Mouse (Mus musculus): ENCODE data around the gene Rln1. TPM values are rescaled to one million over a fixed set of nuclear protein-coding genes. Genes with fewer than 3 reads are reported as not detected.

Rln1 gene
- total RNA-seq, 2 experiments from 2014 or later, result 2.1 to 2.8 TPM

DNA sequence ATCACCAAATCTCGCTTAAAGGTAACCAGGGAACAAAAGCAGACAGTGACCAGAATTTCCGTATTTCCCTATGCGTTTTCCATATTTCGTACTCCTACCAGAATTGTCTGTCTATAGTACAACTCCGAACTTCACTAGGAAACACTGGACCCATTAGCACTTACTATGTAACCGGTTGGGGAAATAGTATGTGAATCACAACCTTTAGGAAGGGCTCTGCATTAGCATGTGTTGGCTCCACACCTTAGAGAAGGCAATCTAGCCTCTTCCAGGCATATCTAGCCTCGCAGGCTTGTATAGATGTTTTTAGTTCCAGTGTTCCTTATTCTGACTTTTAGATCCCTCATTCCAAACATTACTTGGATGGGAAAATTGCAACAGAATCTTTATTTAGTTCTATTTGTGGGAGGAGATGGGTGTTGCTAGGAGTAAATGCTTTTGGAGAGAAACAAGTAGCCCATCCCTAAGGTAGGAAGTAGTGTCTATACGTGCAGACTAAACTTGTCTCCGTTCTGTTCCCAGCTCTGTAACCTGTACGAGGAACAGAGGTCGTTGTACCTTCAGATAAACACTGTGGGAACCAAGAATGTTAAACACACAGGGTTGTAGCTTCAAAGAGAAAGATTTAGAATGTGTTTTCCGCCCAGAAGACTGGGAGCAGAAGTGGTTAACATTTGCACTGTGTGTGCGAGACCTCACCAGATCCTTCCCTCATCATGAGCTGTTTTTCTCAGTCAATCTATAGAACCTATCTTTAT, 27.9 kb upstream of the Rln1 start:
- DNase-seq (ENCODE audit: low spot score in 2 of 2), result no peak

DNA sequence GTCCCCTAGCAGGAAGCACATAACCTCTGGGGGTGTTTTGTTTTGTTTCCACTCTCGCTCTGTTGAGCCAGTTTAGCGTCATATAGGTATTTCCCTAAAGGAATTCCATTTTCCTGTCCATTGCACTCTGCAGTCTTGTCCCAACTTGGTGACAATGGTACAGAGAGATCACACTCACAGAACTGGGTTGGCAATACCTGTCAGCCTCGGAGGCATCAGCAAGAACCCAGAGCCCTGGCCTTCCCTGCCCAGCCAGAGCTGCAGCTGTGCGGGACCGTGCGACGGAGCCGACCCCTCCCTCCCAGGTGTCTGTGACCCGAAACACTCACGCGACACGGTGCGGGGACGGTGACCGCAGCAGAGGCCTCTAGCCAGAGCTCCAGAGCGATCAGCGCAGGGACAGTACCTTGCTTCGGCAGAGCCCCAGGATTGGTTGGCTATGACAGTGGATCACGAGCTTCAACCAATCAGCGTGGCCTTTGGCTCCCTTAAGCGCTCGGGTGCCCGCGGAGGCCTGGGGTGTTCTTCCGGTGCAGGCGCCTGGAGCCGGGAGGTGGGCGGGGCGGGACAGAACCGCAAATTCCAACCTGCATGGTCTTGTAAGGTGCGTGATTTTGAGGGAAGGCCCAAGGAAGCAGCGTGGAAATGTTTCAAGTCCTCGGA, 27.1 kb upstream of the Rln1 start:
- DNase-seq (ENCODE audit: low spot score in 2 of 2), result peak; percentile 86 to 95

DNA sequence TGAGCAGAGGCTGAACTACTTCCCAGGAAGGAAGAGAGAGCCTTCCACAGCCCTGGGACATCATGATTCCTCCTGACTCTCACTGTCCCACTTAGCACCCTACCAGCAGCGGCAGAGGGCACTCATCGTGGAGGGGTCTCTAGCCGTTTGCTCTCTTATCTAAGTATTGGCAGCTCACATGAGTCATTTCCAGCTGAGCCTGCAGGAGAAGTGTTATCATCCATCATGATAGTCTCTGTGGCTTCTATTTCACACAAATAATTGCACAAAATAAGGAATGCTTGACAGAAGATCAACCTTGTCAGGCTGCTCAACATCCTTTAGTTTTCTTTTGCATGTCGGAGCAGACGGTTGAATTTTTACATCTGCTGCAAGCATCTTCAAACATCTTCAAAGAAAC, 25.8 kb upstream of the Rln1 start:
- no peak for DNase-seq (ENCODE audit: low spot score in 2 of 2)

DNA sequence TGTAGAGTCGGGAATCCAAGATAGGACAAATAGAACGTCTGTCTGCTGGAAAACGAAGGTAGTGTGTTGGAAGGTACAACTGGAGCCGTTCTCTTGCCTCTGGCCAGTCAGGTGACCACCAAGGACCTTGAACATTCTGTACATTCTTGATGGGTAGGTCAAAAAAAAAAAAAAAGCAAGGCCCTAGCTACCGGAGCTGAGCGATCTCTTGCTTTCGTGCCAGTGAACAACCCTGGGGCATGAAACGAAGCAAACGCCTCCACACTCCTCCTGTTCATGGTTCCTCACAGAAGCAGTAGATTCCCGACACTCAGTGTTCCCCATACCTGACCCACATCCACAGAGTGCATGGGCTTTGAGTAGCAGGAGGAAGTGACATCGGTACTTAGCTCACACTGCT, 21.8 kb upstream of the Rln1 start:
- no peak for DNase-seq (ENCODE audit: low spot score in 2 of 2)

DNA sequence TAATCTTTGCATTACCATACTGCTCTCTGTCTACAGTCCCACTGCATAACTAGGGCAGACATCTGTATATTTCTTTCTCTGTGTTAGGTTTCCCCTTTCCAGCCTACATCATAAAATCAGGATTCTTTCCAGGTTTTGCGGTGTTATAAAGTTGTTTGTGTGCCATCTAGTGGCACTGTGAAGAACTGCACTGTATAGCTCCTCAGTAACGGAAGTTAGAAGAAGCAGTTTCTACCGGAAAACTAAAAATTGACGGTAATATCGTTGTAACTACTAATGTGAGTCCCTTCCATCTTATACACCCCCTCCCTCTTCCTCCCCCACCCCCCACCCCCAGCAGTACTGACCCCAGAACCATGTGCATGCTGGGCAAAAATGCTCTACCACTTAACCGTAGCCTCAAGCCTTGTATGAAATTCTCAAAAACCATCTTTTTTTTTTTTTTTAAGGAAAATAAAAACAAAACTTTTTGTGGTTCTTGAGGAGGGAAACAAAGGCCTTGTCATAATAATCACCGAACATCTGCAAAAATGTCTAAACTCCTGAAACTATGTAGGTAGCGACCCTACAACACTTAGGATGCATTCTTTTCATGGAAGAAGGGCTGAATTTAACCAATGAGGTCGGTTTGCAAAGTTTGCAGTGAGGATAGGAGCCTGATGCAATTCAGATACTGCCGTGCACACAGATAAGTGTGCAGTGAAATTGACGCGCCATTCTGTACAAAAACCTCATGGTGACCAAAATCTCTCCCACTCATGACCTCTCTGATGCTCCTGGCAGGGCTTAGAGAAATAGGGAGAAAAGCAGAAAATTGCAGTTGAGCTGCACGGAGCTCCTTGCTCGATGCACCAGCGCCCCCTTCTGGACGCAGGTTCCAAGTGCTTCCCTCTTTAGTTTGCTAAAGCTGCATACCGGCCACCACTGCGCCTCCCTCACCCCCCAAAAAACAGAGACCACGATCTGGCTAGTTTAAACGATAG, 20.7 kb upstream of the Rln1 start:
- DNase-seq (ENCODE audit: low spot score in 2 of 2), result peak; percentile 82 to 84

DNA sequence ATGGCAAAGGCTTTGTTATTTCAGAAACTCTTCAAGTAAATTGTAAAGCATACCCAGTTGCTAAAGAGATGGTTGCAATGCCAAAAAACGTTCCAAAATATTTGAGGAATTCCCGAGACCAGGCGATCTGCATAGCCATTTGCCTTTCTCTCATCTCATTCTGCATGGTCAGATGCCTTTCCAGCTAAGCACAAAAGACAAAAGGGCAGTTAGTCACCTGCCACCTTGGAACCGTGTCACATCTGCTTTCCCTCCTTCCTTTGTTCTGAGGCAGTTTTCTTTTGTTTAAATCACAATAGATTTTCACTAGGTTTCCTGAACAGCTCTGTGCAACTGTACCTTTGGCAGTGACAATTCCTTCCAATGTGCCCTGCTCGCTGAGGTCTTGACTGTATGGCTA, 16.5 kb upstream of the Rln1 start:
- no peak for DNase-seq (ENCODE audit: low spot score in 2 of 2)

DNA sequence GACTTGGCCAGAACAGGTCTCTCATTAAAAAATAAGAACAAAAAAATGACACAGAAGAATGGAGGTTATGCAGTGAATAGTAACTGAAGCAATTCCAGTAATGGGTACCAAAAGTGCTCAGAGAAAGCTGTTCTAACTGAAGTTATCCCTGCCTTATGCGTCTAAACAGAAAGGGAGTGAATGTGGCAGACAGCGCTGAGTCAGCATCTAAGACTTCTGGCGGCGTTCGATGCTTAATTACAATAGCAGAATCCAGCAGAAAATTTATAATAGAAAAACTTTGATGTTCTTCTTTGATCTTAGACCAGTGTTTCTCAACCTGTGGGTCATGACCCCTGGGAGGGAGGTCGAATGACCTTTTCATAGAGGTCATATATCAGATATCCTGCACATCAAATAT, 11.2 kb upstream of the Rln1 start:
- no peak for DNase-seq (ENCODE audit: low spot score in 2 of 2)

DNA sequence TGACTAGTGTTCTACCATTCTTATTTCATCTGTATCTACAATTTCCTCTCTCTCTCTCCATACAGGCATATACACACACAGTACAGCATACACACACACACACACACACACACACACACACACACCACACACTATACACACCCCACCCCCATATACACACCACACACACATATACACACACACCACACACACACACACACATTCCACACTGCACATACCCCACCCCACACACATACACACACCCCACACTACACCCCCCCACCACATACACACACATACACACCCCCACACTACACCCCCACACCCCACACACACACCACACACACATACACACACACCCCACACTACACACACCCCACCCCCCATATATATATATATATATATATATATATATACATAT, 10.4 kb upstream of the Rln1 start:
- DNase-seq (ENCODE audit: low spot score in 2 of 2), result no peak

DNA sequence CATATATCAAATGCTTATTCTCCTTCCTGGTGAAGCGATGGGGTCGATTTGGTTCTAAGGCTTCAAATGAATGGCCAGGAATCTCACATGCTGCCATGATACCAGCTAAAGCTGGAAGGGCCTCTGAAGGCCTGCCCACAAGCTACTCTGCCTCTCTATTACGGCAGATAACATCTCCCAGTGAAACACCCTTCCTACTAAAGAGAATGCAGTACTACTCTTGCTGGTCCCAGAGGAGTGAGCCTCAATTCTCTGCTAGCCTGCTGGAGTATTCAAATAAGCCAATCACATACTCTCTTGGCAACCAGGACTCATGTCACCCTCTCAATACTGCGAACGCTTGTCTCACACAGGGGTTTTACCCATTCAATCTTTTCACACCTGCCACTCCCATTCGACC, 7.8 kb upstream of the Rln1 start:
- DNase-seq (ENCODE audit: low spot score in 2 of 2), result no peak

DNA sequence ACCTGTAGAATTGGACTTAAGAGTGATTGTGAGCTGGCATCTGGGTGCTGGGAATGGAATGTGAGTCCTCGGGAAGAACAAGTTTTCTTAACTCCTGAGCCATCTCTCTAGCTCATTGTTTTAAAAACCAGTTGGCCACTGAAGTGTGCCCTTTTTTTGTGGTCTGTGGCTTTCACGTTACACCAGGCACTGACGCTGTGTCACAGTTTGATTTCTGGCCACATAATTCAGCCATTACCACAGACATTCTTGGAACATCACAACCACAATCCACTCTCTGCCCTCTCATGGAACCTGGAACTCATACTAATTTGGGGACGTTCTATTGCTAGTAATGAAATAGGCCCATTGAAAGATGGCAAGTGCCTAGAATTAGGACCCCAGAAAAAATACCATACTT, 6.6 kb upstream of the Rln1 start:
- DNase-seq (ENCODE audit: low spot score in 2 of 2), result no peak

DNA sequence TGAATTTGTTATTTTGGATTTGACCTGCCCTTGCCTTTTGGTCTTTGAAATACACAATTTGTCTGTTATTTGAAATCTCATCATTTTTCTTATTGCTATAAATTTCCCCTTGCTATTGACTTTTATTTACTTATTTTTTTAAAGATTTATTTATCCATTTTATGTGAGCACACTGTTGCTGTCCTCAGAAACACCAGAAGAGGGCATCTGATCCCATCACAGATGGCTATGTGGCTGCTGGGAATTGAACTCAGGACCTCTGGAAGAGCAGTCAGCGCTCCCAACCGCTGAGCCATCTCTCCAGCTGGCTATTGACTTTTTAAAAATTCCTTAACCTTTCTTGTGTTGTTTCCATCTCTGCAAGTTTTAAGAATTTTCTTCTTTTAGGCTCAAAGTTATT, 2.2 kb upstream of the Rln1 start:
- DNase-seq (ENCODE audit: low spot score in 2 of 2), result no peak

DNA sequence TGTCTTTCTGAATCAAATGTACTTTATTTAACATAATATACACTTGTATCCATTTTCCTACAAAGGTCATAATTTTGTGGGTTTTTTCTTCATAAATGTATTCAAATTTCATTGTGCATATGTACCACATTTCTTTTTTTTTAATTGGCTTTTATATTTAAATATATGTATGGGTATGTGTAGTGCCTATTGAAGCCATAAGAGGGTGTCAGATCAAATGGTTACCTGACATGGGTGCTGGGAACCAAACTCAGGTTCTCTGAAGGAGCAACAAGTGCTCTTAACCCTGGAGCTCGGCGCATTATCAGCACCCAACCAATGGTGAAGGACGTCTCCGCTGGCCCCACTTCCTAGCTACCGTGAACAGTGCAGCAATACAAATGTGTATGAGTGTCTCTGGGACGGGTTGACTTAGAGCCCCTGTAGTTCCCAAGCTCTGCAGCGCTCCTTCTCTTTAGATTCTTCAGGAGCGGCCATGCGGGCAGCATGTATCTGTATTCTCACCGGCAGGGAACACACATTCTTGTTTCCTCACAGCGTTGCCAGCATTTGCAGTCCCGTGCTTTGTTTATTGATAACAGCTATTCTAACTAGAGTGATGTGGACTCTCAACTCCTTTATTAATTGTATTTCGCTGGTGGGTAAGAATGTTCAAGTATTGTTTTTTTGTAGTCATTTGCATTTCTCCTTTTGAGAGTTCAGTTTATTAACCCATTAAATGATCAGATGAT, 7.5 kb downstream of the Rln1 start:
- DNase-seq (ENCODE audit: low spot score in 2 of 2), result no peak

DNA sequence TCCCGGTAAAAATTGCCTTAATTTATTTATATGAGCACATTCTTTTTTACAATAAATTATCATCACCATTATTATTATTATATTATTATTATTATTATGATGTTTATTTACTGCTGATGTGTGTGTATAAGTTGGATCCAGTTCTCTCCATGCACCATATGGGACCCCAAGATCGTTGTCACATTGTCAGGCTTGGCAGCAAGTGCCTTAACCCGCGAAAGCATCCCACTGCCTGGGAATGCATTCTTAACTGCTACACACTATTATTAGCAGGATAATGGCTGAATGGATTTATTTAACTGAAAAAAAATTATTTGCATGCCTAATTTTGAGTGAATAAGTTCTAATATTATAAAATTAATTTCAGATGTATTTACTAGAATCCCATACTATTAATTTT, 8.1 kb downstream of the Rln1 start:
- DNase-seq (ENCODE audit: low spot score in 2 of 2), result no peak

DNA sequence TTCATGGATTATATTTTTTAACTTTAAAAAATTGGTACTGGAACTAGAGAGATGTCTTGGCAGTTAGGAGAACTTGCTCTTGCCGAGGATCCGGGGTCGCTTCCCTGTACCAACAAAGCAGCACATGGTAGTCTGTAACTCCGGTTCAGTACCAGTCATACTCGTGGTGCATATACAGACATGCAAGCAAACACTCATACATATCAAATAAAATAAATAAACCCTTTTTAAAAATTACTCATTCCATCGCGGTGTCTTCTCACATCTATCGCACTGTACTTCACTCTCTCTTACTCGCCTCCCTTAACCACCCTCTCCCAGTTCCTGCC, 8.7 kb downstream of the Rln1 start:
- DNase-seq (ENCODE audit: low spot score in 2 of 2), result no peak

DNA sequence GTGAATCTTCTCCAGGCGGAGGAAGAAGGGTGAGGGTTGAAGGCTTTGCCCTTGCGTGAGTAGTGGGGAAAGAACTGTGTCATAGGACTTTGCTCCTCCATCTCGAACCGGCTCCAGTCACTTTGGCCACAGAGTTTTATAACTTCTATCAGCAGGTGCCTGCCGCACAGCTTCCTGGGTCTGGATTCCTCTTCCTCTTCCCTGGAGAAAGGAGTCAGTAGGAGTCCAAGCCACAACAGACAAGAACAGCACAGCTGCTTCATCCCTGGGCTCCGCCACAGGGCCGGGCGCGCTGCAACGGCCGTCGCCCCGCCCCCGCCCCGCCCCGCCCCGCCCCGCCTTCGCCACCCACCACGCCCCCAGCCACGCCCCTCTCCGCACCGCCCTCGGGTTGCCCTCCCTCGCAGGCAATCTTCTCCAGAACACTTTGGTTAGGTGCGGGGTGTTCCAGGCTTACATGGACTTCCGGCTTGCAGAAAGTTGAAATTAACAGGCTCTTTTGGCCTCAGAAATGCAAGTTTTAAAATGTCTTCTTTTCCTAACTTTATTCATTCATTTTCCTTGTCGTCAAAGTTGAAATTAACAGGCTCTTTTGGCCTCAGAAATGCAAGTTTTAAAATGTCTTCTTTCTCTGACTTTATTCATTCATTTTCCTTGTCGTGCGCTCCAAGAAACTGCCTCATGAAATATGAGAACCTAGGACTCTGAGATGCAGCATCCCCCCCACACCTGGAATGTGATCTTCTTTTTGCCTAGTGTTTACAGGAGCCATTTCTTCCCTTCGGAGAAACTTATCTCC, 9.2 kb downstream of the Rln1 start, which contains the start of gene Insl6:
Insl6 (minus strand) TSS at position 304 of the 799 bp plus-strand sequence.
- DNase-seq (ENCODE audit: low spot score in 2 of 2), result peak in 1 of 2 experiments; percentile 10

DNA sequence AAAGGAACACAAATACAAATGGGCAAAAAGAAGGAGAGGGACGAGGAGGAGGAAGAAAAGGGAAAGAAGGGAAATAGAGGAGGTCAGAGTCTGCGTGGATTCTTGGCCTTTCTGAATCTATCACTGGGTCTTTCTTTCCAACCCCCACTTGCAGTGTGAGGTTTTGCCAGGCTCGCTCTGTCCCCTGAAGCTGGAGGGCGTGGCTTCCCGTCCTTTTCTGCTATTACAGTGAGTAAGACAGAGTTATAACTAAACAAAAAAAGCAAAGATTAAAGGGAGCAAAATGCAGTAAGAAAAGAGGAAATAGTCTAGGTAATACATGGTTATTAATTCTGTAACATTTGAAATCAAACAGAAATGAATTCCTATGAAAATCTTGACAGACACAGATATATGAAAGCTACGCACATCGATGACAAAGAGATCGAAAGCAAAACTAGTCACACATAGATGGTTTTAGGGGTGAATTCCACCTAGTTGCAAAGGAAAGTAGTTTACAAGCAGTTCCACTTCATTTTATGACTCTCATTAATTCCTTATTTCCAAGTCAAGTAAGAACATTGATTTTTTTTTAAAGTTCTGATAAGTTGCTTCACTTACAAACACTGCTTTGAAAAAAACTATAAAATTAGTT, 10.9 kb downstream of the Rln1 start:
- DNase-seq (ENCODE audit: low spot score in 2 of 2), result no peak

DNA sequence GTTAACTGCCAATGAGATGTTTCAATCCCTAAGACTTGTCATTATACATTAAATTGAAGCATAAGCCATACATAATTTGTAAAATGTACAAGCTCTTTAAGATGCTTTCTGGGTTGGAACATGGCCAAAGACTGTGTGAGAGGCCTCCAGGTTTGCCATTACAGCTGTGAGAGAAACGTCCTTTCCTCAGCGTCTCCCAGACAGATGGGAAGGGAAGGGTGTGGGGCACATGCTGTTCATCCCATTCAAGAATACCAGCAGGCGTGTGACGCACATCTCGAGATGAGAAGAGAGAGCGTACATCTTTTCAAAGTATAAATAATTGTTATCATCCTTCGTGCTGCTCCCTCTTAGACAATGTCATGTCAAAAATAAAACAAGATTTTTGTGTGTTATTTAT, 21.8 kb downstream of the Rln1 start:
- peak in 1 of 2 experiments; percentile 4 for DNase-seq (ENCODE audit: low spot score in 2 of 2)

DNA sequence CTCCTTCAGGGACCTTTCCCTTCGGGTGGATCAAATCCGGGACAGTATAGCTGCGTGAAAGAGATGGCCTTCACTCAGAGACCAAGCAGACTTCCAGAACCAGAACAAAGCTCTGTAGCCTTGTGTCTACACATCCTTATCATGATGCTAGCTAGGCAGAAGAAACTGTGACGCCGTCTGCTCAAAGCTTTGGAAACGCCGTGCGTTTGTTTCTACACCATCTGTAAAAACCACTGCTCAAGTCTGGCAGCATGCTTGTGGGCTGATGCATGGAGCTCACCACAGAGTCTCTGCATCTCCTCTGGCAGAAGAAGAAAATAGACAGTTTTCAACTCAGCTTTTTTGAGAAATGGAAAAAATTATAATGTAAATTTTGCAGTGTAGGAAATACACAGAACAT, 22.7 kb downstream of the Rln1 start:
- peak in 1 of 2 experiments; percentile 28 for DNase-seq (ENCODE audit: low spot score in 2 of 2)

DNA sequence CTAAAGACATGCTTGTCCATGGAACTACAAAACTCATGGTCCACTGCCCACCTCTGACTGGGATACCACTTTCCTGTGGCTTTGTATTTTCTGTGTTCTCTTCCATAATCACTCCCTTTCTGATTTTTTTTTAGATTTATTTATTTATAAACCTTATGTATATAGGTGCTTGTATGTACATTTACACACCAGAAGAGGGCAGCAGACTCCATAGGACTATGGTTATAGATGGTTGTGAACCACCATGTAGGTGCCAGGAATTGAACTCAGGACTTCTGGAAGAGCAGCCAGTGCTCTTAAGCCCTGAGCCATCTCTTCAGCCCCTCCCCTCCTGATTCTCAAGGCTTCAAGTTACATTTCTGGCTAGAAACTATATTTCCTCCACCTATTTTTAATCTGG, 25.6 kb downstream of the Rln1 start:
- DNase-seq (ENCODE audit: low spot score in 2 of 2), result no peak

DNA sequence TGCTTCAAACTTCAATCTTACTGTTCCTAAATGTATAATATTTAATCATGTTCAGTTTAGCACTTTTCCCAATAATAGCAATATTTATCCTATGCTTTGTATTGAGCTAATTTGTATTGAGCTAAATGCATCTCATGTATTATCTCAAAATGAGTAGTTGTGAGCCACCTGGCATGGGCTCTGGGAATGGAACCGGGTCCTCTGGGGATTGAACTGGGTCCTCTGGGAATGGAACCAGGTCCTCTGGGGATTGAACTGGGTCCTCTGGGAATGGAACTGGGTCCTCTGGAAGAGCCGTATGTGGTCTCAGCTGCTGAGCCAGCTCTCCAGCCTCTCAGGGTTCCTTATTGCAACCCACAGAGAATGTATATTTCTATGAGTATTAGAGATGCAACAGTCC, 32.4 kb downstream of the Rln1 start:
- no peak for DNase-seq (ENCODE audit: low spot score in 2 of 2)
